Mouse (Mus musculus) lung, embryonic 15.5 days (tissue): ENCODE data around the gene Gm21969. TPM values are rescaled to one million over a fixed set of nuclear protein-coding genes. Genes with fewer than 3 reads are reported as not detected.

Experiments used
- ATAC-seq: fragments of 200-750 bp; cut with Nextera tagmentation; 2 replicates; pipeline ENCODE4 v1.8.0; 2017; ENCODE audit warnings: moderate number of reproducible peaks, borderline replicate concordance; ENCODE audit not compliant: low FRiP score, low TSS enrichment; ENCODE audit errors: extremely low read depth
- H3K27ac ChIP-seq: fragments of 300-500 bp; sonication (generic); 2 replicates; pipeline ENCODE4 v1.5.1; 2015; ENCODE audit warnings: moderate library complexity, mild to moderate bottlenecking, inconsistent platforms
- H3K27me3 ChIP-seq: fragments of 300-500 bp; sonication (generic); 2 replicates; pipeline ENCODE4 v1.6.1; 2015; ENCODE audit warnings: inconsistent platforms
- H3K36me3 ChIP-seq: fragments of 300-500 bp; sonication (generic); 2 replicates; pipeline ENCODE4 v1.6.1; 2015; ENCODE audit warnings: inconsistent platforms
- H3K4me1 ChIP-seq: fragments of 300-500 bp; sonication (generic); 2 replicates; pipeline ENCODE4 v1.6.1; 2015; ENCODE audit warnings: inconsistent platforms
- H3K4me2 ChIP-seq: fragments of 300-500 bp; sonication (generic); 2 replicates; pipeline ENCODE4 v1.6.1; 2015; ENCODE audit warnings: inconsistent platforms, mild to moderate bottlenecking, moderate library complexity
- H3K4me3 ChIP-seq: fragments of 300-500 bp; sonication (generic); 2 replicates; pipeline ENCODE4 v1.5.1; 2015; ENCODE audit warnings: mild to moderate bottlenecking, inconsistent platforms
- H3K9ac ChIP-seq: fragments of 300-500 bp; sonication (generic); 2 replicates; pipeline ENCODE4 v1.6.1; 2015; ENCODE audit warnings: inconsistent platforms
- H3K9me3 ChIP-seq: fragments of 300-500 bp; sonication (generic); 2 replicates; pipeline ENCODE4 v1.6.1; 2016; ENCODE audit warnings: inconsistent platforms
- WGBS: fragments of 180-500 bp; shearing (Covaris S2); methylation state at CpG from one replicate; pipeline ENCODE4 v1.1.7; 2015; 5-methylcytosine and 5-hydroxymethylcytosine counted together
- polyA plus RNA-seq: library from polyadenylated mRNA; unstranded; fragments of >200 nt; fragmentation: Nextera tagmentation; extraction: Ambion mirVana; gene quantifications from 2 replicates; pipeline ENCODE4 v1.2.1, GENCODE M21; 2015

Gm21969 gene
- polyA plus RNA-seq, 1 experiment from 2014 or later: not detected

GRCm38 (mm10) chr4:139683728-139684638 lies 81.0 kb downstream of the Gm21969 start:
- no peaks in the 10 kb centered on the region for H3K27me3 ChIP-seq
- 68% methylated on average over 22 of the region's 22 CpGs for WGBS
- no peak for ATAC-seq

GRCm38 (mm10) chr4:139684639-139685017 lies 81.6 kb downstream of the Gm21969 start:
- H3K4me2 ChIP-seq: no peak overlapping the region
- H3K9ac ChIP-seq: no peak overlapping the region
- no peak overlapping the region for H3K4me3 ChIP-seq
- no peak for ATAC-seq
- no peak overlapping the region for H3K27ac ChIP-seq
- 8% methylated on average over 3 of the region's 3 CpGs for WGBS
- H3K36me3 ChIP-seq: no peaks in the 10 kb centered on the region
- no peaks in the 10 kb centered on the region for H3K9me3 ChIP-seq
- no peaks in the 10 kb centered on the region for H3K4me1 ChIP-seq
- H3K27me3 ChIP-seq: no peaks in the 10 kb centered on the region

More at GRCm38 (mm10) chr4:139683728-139684638, 81.0 kb downstream of the Gm21969 start:
- no peak overlapping the region for H3K4me3 ChIP-seq
- no peaks in the 10 kb centered on the region for H3K4me1 ChIP-seq
- H3K9me3 ChIP-seq: no peaks in the 10 kb centered on the region
- no peak overlapping the region for H3K27ac ChIP-seq
- H3K36me3 ChIP-seq: no peaks in the 10 kb centered on the region
- H3K9ac ChIP-seq: no peak overlapping the region
- H3K4me2 ChIP-seq: no peak overlapping the region

GRCm38 (mm10) chr4:139688058-139688457 lies 85.1 kb downstream of the Gm21969 start:
- Histone ChIP-seq H3K9me3 (no peaks in the 10 kb centered on the region), H3K36me3 (no peaks in the 10 kb centered on the region), H3K27me3 (peaks cover 5% of the 10 kb centered on the region; the same call in 1 of the 2 replicates), H3K4me2 (no peak overlapping the region), H3K9ac (no peak overlapping the region), H3K27ac (no peak overlapping the region), H3K4me3 (no peak overlapping the region), H3K4me1 (no peaks in the 10 kb centered on the region)
- ATAC-seq: no peak
- WGBS: 43% methylated on average over 9 of the region's 9 CpGs

- H3K9me3 ChIP-seq: no peaks in the 10 kb centered on the region
- 36% methylated on average over 7 of the region's 7 CpGs for WGBS
- H3K4me3 ChIP-seq: no peak overlapping the region
- no peak overlapping the region for H3K4me2 ChIP-seq
- H3K4me1 ChIP-seq: no peaks in the 10 kb centered on the region
- ATAC-seq: no peak
- H3K27ac ChIP-seq: no peak overlapping the region
- peaks cover 12% of the 10 kb centered on the region; the same call in 1 of the 2 replicates for H3K27me3 ChIP-seq
- no peak overlapping the region for H3K9ac ChIP-seq
- H3K36me3 ChIP-seq: no peaks in the 10 kb centered on the region
Measured at GRCm38 (mm10) chr4:139689627-139690269, 86.8 kb downstream of the Gm21969 start.

GRCm38 (mm10) chr4:139693315-139693714 lies 90.3 kb downstream of the Gm21969 start:
- no peak overlapping the region for H3K9ac ChIP-seq
- ATAC-seq: no peak
- no peaks in the 10 kb centered on the region for H3K9me3 ChIP-seq
- WGBS: 39% methylated on average over 5 of the region's 5 CpGs
- peaks cover 12% of the 10 kb centered on the region; the same call in 1 of the 2 replicates for H3K27me3 ChIP-seq
- no peaks in the 10 kb centered on the region for H3K36me3 ChIP-seq
- H3K27ac ChIP-seq: no peak overlapping the region
- no peak overlapping the region for H3K4me2 ChIP-seq
- no peak overlapping the region for H3K4me3 ChIP-seq
- no peaks in the 10 kb centered on the region for H3K4me1 ChIP-seq

- H3K4me1 ChIP-seq: no peaks in the 10 kb centered on the region
- H3K4me2 ChIP-seq: no peak overlapping the region
- no peak overlapping the region for H3K27ac ChIP-seq
- no peak; the same call in 1 of the 2 replicates for ATAC-seq
- H3K27me3 ChIP-seq: peaks cover 10% of the 10 kb centered on the region; the same call in 1 of the 2 replicates
- WGBS: 6% methylated on average over 9 of the region's 9 CpGs
- H3K4me3 ChIP-seq: no peak overlapping the region
- H3K36me3 ChIP-seq: no peaks in the 10 kb centered on the region
- no peaks in the 10 kb centered on the region for H3K9me3 ChIP-seq
- H3K9ac ChIP-seq: no peak overlapping the region
Measured at GRCm38 (mm10) chr4:139697755-139698154, 94.8 kb downstream of the Gm21969 start.

GRCm38 (mm10) chr4:139698602-139699001 lies 95.6 kb downstream of the Gm21969 start:
- Histone ChIP-seq H3K4me2 (no peak overlapping the region), H3K9ac (no peak overlapping the region), H3K27me3 (0 out of 2 replicates have a peak, but pooled peaks cover 2% of the 10 kb centered on the region), H3K4me1 (no peaks in the 10 kb centered on the region), H3K36me3 (no peaks in the 10 kb centered on the region), H3K4me3 (no peak overlapping the region), H3K9me3 (no peaks in the 10 kb centered on the region), H3K27ac (no peak overlapping the region)
- ATAC-seq: no peak
- WGBS: 36% methylated on average over 8 of the region's 8 CpGs

GRCm38 (mm10) chr4:139702914-139703313 lies 99.9 kb downstream of the Gm21969 start:
- Histone ChIP-seq H3K27ac (no peak overlapping the region), H3K9ac (no peak overlapping the region), H3K27me3 (no peaks in the 10 kb centered on the region; the same call in 1 of the 2 replicates), H3K4me1 (no peaks in the 10 kb centered on the region), H3K36me3 (no peaks in the 10 kb centered on the region), H3K4me3 (no peak overlapping the region), H3K4me2 (no peak overlapping the region), H3K9me3 (no peaks in the 10 kb centered on the region)
- no peak for ATAC-seq
- WGBS: 39% methylated on average over 4 of the region's 4 CpGs

GRCm38 (mm10) chr4:139703468-139703867 lies 100.5 kb downstream of the Gm21969 start:
- no peaks in the 10 kb centered on the region for H3K36me3 ChIP-seq
- H3K4me2 ChIP-seq: no peak overlapping the region
- no peak overlapping the region for H3K4me3 ChIP-seq
- 80% methylated on average over 11 of the region's 11 CpGs for WGBS
- no peaks in the 10 kb centered on the region; the same call in 1 of the 2 replicates for H3K27me3 ChIP-seq
- no peak for ATAC-seq
- no peak overlapping the region for H3K9ac ChIP-seq
- no peaks in the 10 kb centered on the region for H3K4me1 ChIP-seq
- no peak overlapping the region for H3K27ac ChIP-seq
- no peaks in the 10 kb centered on the region for H3K9me3 ChIP-seq

- H3K4me3 ChIP-seq: no peak overlapping the region
- no peaks in the 10 kb centered on the region for H3K9me3 ChIP-seq
- no peak for ATAC-seq
- H3K4me1 ChIP-seq: no peaks in the 10 kb centered on the region
- no peaks in the 10 kb centered on the region; the same call in 1 of the 2 replicates for H3K27me3 ChIP-seq
- no peak overlapping the region for H3K4me2 ChIP-seq
- 71% methylated on average over 5 of the region's 5 CpGs for WGBS
- no peak overlapping the region for H3K9ac ChIP-seq
- H3K36me3 ChIP-seq: no peaks in the 10 kb centered on the region
- H3K27ac ChIP-seq: no peak overlapping the region
Measured at GRCm38 (mm10) chr4:139705986-139706385, 103.0 kb downstream of the Gm21969 start.

- H3K4me1 ChIP-seq: no peaks in the 10 kb centered on the region
- no peak overlapping the region for H3K4me2 ChIP-seq
- no peak overlapping the region for H3K9ac ChIP-seq
- H3K9me3 ChIP-seq: no peaks in the 10 kb centered on the region
- 47% methylated on average over 25 of the region's 25 CpGs for WGBS
- no peak overlapping the region for H3K4me3 ChIP-seq
- no peak overlapping the region for H3K27ac ChIP-seq
- H3K27me3 ChIP-seq: no peaks in the 10 kb centered on the region; the same call in 1 of the 2 replicates
- no peak for ATAC-seq
- H3K36me3 ChIP-seq: no peaks in the 10 kb centered on the region
Measured at GRCm38 (mm10) chr4:139710467-139711334, 107.7 kb downstream of the Gm21969 start.
